Mouse (Mus musculus): ENCODE results near the gene Prpf40b. TPM values are rescaled to one million over a fixed set of nuclear protein-coding genes. Genes with fewer than 3 reads are reported as not detected.

The Prpf40b gene
- total and polyA plus RNA-seq, 3 experiments = 24.7 to 46.4 TPM; not detected in 1

- TF ChIP-seq ZMIZ1 (IDR thresholded peaks at IDR 0.05; ENCODE audit: low read depth, low read length) (no peak), BHLHE40 (IDR thresholded peaks at IDR 0.05; ENCODE audit: borderline replicate concordance, low read depth, low read length) (no peak), GATA1 (IDR thresholded peaks at IDR 0.05; ENCODE audit: low read depth, low read length) (no peak), MAFK (IDR thresholded peaks at IDR 0.05; ENCODE audit: borderline replicate concordance, low read depth, low read length) (no peak)
These were observed 24.0 kb downstream of the Prpf40b start (continued) for GRCm38 (mm10) chr15:99318861-99319410.

- no peaks in the 10 kb centered on the region for H3K79me2 ChIP-seq (ENCODE audit: control insufficient read depth, insufficient read depth, low read length, poor library complexity)
- DNase-seq (ENCODE audit: low read depth, low spot score) = no peak
- H3K9ac ChIP-seq (ENCODE audit: control insufficient read depth, low read depth, low read length, poor library complexity, severe bottlenecking) = no peak overlapping the region
- TF ChIP-seq MYC (IDR thresholded peaks at IDR 0.05; ENCODE audit: low read depth, low read length) = no peak
- no peak for TF ChIP-seq CHD2 (IDR thresholded peaks at IDR 0.05; ENCODE audit: low read length)
- no peak for TF ChIP-seq EP300 (IDR thresholded peaks at IDR 0.05; ENCODE audit: low read depth in 1 of 2, low read length in 2 of 2)
- TF ChIP-seq BHLHE40 (IDR thresholded peaks at IDR 0.05; ENCODE audit: borderline replicate concordance, low read depth, low read length) = no peak
- TF ChIP-seq CHD1 (IDR thresholded peaks at IDR 0.05; ENCODE audit: low read depth, low read length) = no peak
- no peak overlapping the region for H3K27ac ChIP-seq (ENCODE audit: control insufficient read depth, low read depth, low read length)
- no peaks in the 10 kb centered on the region; a peak in 1 of 4 replicates for H3K36me3 ChIP-seq (ENCODE audit: control insufficient read depth in 1 of 2, insufficient read depth in 2 of 2, low read length in 2 of 2)
- H3K27me3 ChIP-seq (ENCODE audit: control insufficient read depth in 1 of 2, insufficient read depth in 2 of 2, low read length in 2 of 2) = peaks cover 0 to 2% of the 10 kb centered on the region in 2 experiments; a peak in 1 of 4 replicates
- no peaks in the 10 kb centered on the region for H3K9me3 ChIP-seq (replicated peaks; ENCODE audit: insufficient read depth, low read length)
- H3K4me3 ChIP-seq (ENCODE audit: control insufficient read depth in 1 of 2, insufficient read depth in 1 of 2, low read depth in 2 of 2, low read length in 2 of 2) = no peak overlapping the region
- no peaks in the 10 kb centered on the region for H3K4me1 ChIP-seq (ENCODE audit: control insufficient read depth in 1 of 2, insufficient read depth in 2 of 2, low read length in 2 of 2)
These were observed 24.6 kb downstream of the Prpf40b start for GRCm38 (mm10) chr15:99319411-99319871.

GRCm38 (mm10) chr15:99320168-99320674 lies 25.3 kb downstream of the Prpf40b start:
- Histone ChIP-seq H3K27me3 (ENCODE audit: control insufficient read depth in 1 of 2, insufficient read depth in 2 of 2, low read length in 2 of 2) (peaks cover 0 to 4% of the 10 kb centered on the region in 2 experiments; a peak in 3 of 4 replicates), H3K79me2 (ENCODE audit: control insufficient read depth, insufficient read depth, low read length, poor library complexity) (no peaks in the 10 kb centered on the region), H3K4me1 (ENCODE audit: control insufficient read depth in 1 of 2, insufficient read depth in 2 of 2, low read length in 2 of 2) (no peaks in the 10 kb centered on the region), H3K9me3 (replicated peaks; ENCODE audit: insufficient read depth, low read length) (no peaks in the 10 kb centered on the region), H3K36me3 (ENCODE audit: control insufficient read depth in 1 of 2, insufficient read depth in 2 of 2, low read length in 2 of 2) (no peaks in the 10 kb centered on the region; a peak in 1 of 4 replicates), H3K27ac (ENCODE audit: control insufficient read depth, low read depth, low read length) (no peak overlapping the region), H3K9ac (ENCODE audit: control insufficient read depth, low read depth, low read length, poor library complexity, severe bottlenecking) (no peak overlapping the region), H3K4me3 (ENCODE audit: control insufficient read depth in 1 of 2, insufficient read depth in 1 of 2, low read depth in 2 of 2, low read length in 2 of 2) (no peak overlapping the region)
- TF ChIP-seq MXI1 (IDR thresholded peaks at IDR 0.05; ENCODE audit: low read depth, low read length) (no peak), POLR2A (IDR thresholded peaks at IDR 0.05; ENCODE audit: control insufficient read depth in 1 of 2, insufficient read depth in 1 of 2, low read depth in 1 of 2, low read length in 2 of 2, poor library complexity in 1 of 2) (no peak), BHLHE40 (IDR thresholded peaks at IDR 0.05; ENCODE audit: borderline replicate concordance, low read depth, low read length) (no peak), RAD21 (IDR thresholded peaks at IDR 0.05; ENCODE audit: low read depth, low read length) (no peak), GATA1 (IDR thresholded peaks at IDR 0.05; ENCODE audit: low read depth, low read length) (no peak), UBTF (IDR thresholded peaks at IDR 0.05; ENCODE audit: borderline replicate concordance, insufficient read depth, low read depth, low read length) (no peak), USF1 (IDR thresholded peaks at IDR 0.05; ENCODE audit: low read depth, low read length) (no peak), TCF12 (IDR thresholded peaks at IDR 0.05; ENCODE audit: low read depth, low read length) (no peak), ETS1 (IDR thresholded peaks at IDR 0.05; ENCODE audit: low read depth, low read length) (no peak), MEF2A (IDR thresholded peaks at IDR 0.05; ENCODE audit: extremely low read depth, insufficient replicate concordance, low read depth, low read length, poor library complexity, severe bottlenecking) (no peak), KAT2A (conservative IDR thresholded peaks at IDR 0.05; ENCODE audit: low read depth, low read length) (no peak), ZKSCAN1 (IDR thresholded peaks at IDR 0.05; ENCODE audit: low read depth, low read length) (no peak)
- DNase-seq (ENCODE audit: low read depth, low spot score) = no peak
